Mouse (Mus musculus): ENCODE results near the gene Clps.

- TF ChIP-seq CTCF (IDR thresholded peaks at IDR 0.05; ENCODE audit: extremely low read depth, insufficient read depth, low read length) (no peak), POLR2A (IDR thresholded peaks at IDR 0.05; ENCODE audit: extremely low read depth, insufficient read depth, low read length) (no peak)
Observed at GRCm38 (mm10) chr17:28575244-28576125, 14.9 kb upstream of the Clps start, which contains the start of gene Lhfpl5.

Measured in cortical plate, adult 2 months (tissue).